Mouse (Mus musculus): ENCODE measurements at regions not wholly inside any gene's neighbourhood (a gene's known extent, or its start where the extent isn't known, plus 50 kb on each side); places are given as distances from the start of the nearest gene placed in this dataset.
"Not testable (repeated sequence)": the region's sequence is repeated elsewhere in the genome, so short reads cannot be mapped to it uniquely, and the experiment has no call there.

DNA sequence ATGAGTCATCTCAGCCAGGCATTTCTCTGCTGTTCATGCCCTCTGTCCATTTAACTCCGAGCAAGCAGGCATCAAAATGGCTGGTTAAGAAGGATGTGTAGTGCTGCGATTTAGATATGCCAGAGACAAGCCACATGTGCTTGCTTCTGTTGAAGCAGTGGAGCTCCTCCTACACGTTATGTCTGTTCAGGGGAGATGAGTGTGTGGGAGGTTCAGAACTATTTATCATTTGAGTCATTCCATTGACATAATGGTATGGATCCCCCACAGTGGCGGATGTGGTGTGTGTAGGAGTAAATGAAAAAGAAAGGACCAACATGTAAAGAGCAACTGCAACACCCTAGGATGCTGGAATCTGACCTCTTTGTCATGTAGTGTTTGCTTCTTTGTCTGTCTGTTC is 517.6 kb downstream of the Dad1 start:
- DNase-seq (ENCODE audit: extremely low read depth, insufficient read length, low spot score): not testable (repeated sequence)

GRCm38 (mm10) chr14:53731600-53731999 is 522.3 kb downstream of the Dad1 start:
- DNase-seq (ENCODE audit: extremely low read depth, insufficient read length, low spot score): not testable (repeated sequence)

- DNase-seq (ENCODE audit: extremely low read depth, insufficient read length, low spot score): not testable (repeated sequence)
Observed at GRCm38 (mm10) chr14:53729877-53730276, 524.0 kb downstream of the Dad1 start.

DNA sequence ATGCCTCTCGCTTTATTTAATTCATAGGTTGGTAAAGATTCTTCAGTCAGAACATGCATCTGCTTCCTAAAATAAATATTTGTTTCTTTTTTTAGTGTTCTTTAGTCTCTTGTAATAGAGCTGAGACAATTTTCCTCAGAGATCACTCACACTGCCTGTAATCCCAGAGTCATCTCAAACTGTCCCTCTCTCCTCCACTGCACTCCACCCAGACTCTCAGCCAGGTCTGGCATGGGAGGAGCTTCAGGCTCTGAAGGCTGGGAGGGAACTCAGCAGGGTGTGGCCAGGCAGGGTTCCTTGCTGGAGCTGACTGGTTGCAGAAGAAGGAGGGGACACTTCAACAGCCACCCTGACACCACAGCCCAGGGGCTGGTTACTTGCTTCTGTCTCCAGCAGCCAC is 524.8 kb downstream of the Dad1 start:
- DNase-seq (ENCODE audit: extremely low read depth, insufficient read length, low spot score): not testable (repeated sequence)

GRCm38 (mm10) chr14:53726914-53727313 is 527.0 kb downstream of the Dad1 start:
- DNase-seq (ENCODE audit: extremely low read depth, insufficient read length, low spot score): not testable (repeated sequence)

DNA sequence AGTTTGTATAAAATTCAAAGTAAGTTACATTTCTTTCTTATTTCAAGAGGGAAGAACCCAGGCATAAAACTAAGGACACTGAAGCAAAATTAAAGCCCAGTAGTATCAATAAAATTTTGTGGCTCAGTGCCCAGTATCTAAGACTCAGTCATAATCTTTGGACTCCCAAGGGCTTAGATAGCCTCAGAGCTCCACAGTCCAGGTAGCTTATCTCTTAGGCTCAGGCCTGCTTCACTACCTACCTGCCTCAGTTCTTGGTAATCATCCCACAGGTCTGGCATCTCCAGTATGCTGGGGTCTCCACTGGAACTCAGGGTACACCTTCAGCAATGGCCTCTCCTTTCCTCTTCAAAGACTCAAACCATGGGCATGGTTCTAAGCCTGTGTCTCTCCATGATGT is 530.3 kb downstream of the Dad1 start:
- not testable (repeated sequence) for DNase-seq (ENCODE audit: extremely low read depth, insufficient read length, low spot score)

DNA sequence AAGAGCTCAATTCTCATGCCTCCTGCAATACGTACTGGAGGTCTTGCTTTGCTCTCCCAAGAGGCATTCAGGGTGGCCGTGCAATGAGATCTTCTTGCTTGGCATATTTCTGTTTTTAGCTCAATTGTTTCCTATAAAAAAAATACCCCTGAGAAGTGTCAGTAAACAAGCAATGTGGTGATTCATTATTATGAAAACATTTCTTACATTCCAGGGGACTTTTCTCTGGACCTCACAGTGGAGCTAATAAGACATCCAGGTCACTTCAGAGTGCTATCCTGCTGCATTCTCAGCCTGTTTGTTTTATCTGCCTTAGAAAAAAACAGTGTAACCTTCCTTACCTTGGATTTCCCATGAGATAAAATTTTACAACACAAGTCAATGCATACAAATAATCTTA is 532.0 kb downstream of the Dad1 start:
- DNase-seq (ENCODE audit: extremely low read depth, insufficient read length, low spot score): not testable (repeated sequence)

DNA sequence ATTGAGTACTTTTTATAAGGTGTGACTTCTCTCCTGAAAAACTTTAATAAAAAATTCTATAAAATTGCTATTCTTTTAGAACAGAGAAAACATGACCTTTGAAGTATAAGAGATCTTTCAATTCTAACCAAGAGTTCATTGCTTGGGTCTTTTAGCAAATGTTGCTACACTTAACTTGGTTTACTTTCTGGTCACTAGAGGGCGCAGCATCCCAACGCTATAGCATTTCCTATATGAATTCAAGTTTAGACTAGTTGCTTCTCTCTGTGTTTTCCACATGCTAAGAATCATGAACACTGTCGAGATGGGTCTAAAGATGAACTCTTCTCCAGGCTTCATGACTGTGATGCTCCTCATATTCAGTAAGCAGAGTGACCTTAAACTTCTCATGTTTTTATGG is 544.3 kb downstream of the Dad1 start:
- not testable (repeated sequence) for DNase-seq (ENCODE audit: extremely low read depth, insufficient read length, low spot score)

DNA sequence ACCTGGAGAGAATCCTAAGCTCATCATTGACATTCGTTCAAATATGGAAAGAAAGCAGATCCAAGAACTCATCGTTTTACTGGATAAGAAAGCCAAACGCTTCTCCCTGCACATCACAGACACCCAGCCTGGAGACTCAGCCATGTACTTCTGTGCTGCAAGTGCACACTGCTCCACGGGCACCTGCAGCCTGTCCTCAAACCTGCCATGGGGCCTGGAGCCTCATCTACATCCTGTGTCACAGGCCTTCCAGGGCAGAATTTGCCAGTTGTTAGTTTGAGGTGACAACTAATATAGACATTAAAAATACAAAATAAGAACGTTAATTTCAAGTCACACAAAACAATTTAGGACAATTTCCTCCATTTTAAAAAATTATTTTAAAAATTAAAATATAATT is 549.6 kb downstream of the Dad1 start:
- DNase-seq (ENCODE audit: extremely low read depth, insufficient read length, low spot score): not testable (repeated sequence)

GRCm38 (mm10) chr14:53703593-53703992 is 550.3 kb downstream of the Dad1 start:
- DNase-seq (ENCODE audit: extremely low read depth, insufficient read length, low spot score): not testable (repeated sequence)

GRCm38 (mm10) chr14:53684100-53684499 is 569.8 kb downstream of the Dad1 start:
- DNase-seq (ENCODE audit: extremely low read depth, insufficient read length, low spot score): not testable (repeated sequence)

- peak; percentile 7 for DNase-seq (ENCODE audit: extremely low read depth, insufficient read length, low spot score)
Observed at GRCm38 (mm10) chr14:53683361-53684015, 570.4 kb downstream of the Dad1 start.

DNA sequence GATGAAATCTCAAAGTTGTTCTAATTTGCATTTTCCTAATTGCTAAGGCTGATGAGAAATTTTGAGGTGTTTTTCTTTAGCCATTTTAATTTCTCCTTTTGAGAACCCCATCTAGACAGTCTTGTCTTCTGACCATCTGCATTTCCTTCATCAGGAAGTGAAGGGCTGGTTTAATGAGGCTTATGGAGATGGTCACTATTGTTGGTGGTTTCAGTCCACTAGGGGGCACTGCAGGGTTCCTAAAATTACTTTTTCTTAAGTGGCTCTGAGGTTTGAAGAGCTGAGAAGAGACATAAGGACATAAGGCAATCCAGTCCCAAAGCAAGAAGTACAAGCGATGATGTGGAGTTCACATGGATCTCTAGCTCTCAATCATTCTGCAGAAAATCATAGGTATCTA is 571.2 kb downstream of the Dad1 start:
- not testable (repeated sequence) for DNase-seq (ENCODE audit: extremely low read depth, insufficient read length, low spot score)

GRCm38 (mm10) chr14:53681320-53681719 is 572.6 kb downstream of the Dad1 start:
- not testable (repeated sequence) for DNase-seq (ENCODE audit: extremely low read depth, insufficient read length, low spot score)

GRCm38 (mm10) chr14:53665681-53666080 is 588.2 kb downstream of the Dad1 start:
- DNase-seq (ENCODE audit: extremely low read depth, insufficient read length, low spot score): not testable (repeated sequence)

DNA sequence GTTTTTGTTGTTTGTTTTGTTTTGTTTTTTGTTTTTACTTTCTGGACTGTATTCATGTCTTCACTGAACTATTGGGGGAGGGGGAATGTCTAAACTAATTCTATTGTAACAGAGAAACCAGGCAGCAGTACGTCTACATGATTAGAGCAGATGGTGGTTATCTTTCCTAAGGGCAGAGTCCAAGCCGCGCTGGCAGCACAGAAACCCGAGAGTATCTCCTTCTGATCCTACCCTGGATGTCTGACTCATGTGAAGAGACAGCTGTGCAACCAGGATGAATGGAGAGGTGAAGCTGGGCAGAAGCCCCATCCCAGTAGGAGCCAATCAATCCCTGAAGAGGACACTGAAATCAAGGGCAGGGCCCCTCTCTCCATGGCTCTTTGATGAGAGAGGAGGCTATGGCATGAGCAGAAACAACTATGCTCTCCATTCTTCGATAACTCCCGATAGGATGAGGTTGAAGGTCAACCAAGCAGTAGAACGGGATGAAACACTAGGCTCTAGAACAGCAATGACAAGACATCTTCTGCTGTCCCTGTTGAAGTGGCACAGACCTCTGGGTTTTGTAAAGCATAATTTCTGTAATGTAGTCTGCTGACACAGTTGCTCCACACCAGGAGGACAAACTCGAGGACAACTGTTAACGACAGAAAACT is 591.1 kb downstream of the Dad1 start:
- not testable (repeated sequence) for DNase-seq (ENCODE audit: extremely low read depth, insufficient read length, low spot score)

DNA sequence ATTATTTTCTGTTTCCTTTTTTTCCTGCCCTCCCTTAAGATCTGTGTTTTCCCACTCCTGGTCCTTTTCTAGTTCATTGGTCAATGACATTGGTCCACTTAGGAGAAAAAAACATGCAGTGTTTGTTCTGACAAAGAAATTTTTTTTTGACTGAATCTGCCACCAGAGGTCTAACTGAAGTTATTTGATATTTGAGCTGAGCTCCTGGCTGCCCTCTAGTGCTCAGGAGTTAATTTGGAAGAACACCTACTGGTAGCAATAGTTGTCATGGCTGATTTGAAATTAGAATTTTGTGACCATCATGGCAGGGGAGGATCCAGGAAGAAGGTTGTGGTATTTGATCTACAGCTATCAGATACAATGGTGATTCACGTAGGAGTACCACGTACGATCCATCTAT is 599.2 kb downstream of the Dad1 start:
- not testable (repeated sequence) for DNase-seq (ENCODE audit: extremely low read depth, insufficient read length, low spot score)

DNA sequence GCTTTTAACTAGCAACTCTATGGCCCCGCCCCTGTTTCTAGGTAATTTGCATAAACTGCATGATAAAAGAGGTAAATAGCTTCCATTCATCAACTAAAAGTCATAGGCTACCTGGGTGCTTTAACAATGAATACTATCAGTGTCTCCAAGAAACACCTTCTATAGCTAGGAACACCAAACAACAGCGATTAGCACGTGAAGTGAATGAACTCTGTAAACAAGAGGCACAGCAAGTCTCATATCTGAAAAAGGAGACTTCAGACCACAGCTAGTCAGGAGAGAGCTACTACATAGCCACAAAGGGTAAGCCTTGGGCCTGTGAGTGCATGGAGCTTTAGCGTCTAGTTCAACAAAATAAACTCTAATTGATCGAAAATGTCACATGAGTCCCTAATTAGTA is 602.8 kb downstream of the Dad1 start:
- not testable (repeated sequence) for DNase-seq (ENCODE audit: extremely low read depth, insufficient read length, low spot score)

- not testable (repeated sequence) for DNase-seq (ENCODE audit: extremely low read depth, insufficient read length, low spot score)
Observed at GRCm38 (mm10) chr14:53649189-53649588, 604.7 kb downstream of the Dad1 start.

- not testable (repeated sequence) for DNase-seq (ENCODE audit: extremely low read depth, insufficient read length, low spot score)
Observed at GRCm38 (mm10) chr14:53640441-53640840, 613.5 kb downstream of the Dad1 start.

DNA sequence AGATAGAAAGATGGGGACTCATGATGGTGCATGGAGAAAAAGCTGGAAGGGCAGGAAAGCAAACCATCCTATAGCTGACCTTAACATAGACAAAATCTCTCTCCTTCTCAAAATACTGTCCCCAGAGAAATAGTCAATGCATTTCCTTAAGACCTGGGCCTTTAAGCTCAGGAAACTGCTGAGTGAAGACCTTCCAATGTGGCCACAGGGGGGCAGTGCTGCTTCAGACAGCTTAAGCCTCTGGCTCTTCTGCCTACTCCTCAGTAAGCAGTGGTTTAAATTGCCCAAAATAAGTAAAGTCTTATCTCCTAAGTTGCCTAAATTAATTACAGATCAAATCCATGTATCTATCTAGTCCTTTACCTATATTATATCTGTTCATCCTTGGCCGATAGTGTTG is 616.2 kb downstream of the Dad1 start:
- peak; percentile 30 for DNase-seq (ENCODE audit: extremely low read depth, insufficient read length, low spot score)

GRCm38 (mm10) chr14:53635206-53635605 is 618.7 kb downstream of the Dad1 start:
- DNase-seq (ENCODE audit: extremely low read depth, insufficient read length, low spot score): not testable (repeated sequence)

All from 3134 (cell line).